9 mouse cellular contexts compared by ENCODE assay signal in genomic region chr17:48362966-48363365, GRCm38 (mm10). TPM values are rescaled to one million over a fixed set of nuclear protein-coding genes. Genes with fewer than 3 reads are reported as not detected.
DNase-seq lines count a peak whose midpoint lies in the region; ATAC-seq lines count a peak whose summit lies in the region.
"Had no signal": no experiment of that assay in that cellular context is flagged by ENCODE, and none has a peak within 500 bp of the region (broad histone marks: within the 10 kb centered on the region; RNA-seq: fewer than 3 reads in every experiment).

No protein-coding gene starts in this region.

- DNase-seq in kidney, adult 18-20 months, result peak; percentile 33
- DNase-seq in urinary bladder, postnatal 14 days (ENCODE audit: low spot score), result peak; percentile 34
- DNase-seq in urinary bladder, adult 18-20 months (ENCODE audit: low spot score in 2 of 2), result no peak
- no peak for DNase-seq in spleen, postnatal 10 days (ENCODE audit: low spot score in 2 of 2)
- no peak for DNase-seq in natural killer cell, adult 2 months (ENCODE audit: low spot score in 2 of 2)

- no peak overlapping the region for H3K27ac ChIP-seq in kidney, embryonic 16.5 days (ENCODE audit: low read length)
- peak overlapping the region; percentile 76 for H3K27ac ChIP-seq in heart, embryonic 16.5 days (ENCODE audit: low read length)
- no peak overlapping the region for H3K27ac ChIP-seq in intestine, embryonic 16.5 days (ENCODE audit: low read length)
- H3K27ac ChIP-seq: neural tube, embryonic 12.5 days had no signal

- ATAC-seq in kidney, embryonic 16.5 days (ENCODE audit: low FRiP score, low TSS enrichment), result no peak
- peak; percentile 58 for ATAC-seq in heart, embryonic 16.5 days (replicated peaks; ENCODE audit: extremely low read depth, insufficient read depth, low FRiP score)
- ATAC-seq in intestine, embryonic 16.5 days, result no peak

- H3K4me2 ChIP-seq in kidney, embryonic 16.5 days (replicated peaks; ENCODE audit: low read depth, low read length), result no peak overlapping the region
- peak overlapping the region; percentile 50; the same call in 1 of the 2 replicates for H3K4me2 ChIP-seq in heart, embryonic 16.5 days (ENCODE audit: low read depth, low read length)
- H3K4me2 ChIP-seq in intestine, embryonic 16.5 days (ENCODE audit: low read depth, low read length), result no peak overlapping the region
- H3K4me2 ChIP-seq: neural tube, embryonic 12.5 days had no signal

- WGBS in kidney, embryonic 16.5 days, result 79% methylated on average over 8 of the region's 8 CpGs
- 54% methylated on average over 8 of the region's 8 CpGs for WGBS in heart, embryonic 16.5 days
- WGBS in intestine, embryonic 16.5 days, result 77% methylated on average over 8 of the region's 8 CpGs

- no peak overlapping the region for H3K4me3 ChIP-seq in kidney, embryonic 16.5 days (ENCODE audit: low read length)
- no peak overlapping the region for H3K4me3 ChIP-seq in heart, embryonic 16.5 days (ENCODE audit: low read length)
- no peak overlapping the region for H3K4me3 ChIP-seq in intestine, embryonic 16.5 days (ENCODE audit: low read length)
- H3K4me3 ChIP-seq: neural tube, embryonic 12.5 days had no signal

- H3K27me3 ChIP-seq in kidney, embryonic 16.5 days (ENCODE audit: insufficient read depth, low read length), result no peaks in the 10 kb centered on the region
- no peaks in the 10 kb centered on the region for H3K27me3 ChIP-seq in heart, embryonic 16.5 days (ENCODE audit: control insufficient read depth, insufficient read depth, low read length)
- H3K27me3 ChIP-seq in intestine, embryonic 16.5 days (replicated peaks; ENCODE audit: control insufficient read depth, insufficient read depth, low read length), result no peaks in the 10 kb centered on the region
- H3K27me3 ChIP-seq: neural tube, embryonic 12.5 days had no signal

- H3K9ac ChIP-seq in kidney, embryonic 16.5 days (replicated peaks; ENCODE audit: low read length), result no peak overlapping the region
- no peak overlapping the region for H3K9ac ChIP-seq in heart, embryonic 16.5 days (ENCODE audit: low read length)
- H3K9ac ChIP-seq in intestine, embryonic 16.5 days (ENCODE audit: low read depth, low read length), result no peak overlapping the region
- H3K9ac ChIP-seq: neural tube, embryonic 12.5 days had no signal

- H3K36me3 ChIP-seq in kidney, embryonic 16.5 days (ENCODE audit: insufficient read depth, low read length), result no peaks in the 10 kb centered on the region
- no peaks in the 10 kb centered on the region for H3K36me3 ChIP-seq in heart, embryonic 16.5 days (ENCODE audit: control insufficient read depth, insufficient read depth)
- H3K36me3 ChIP-seq in intestine, embryonic 16.5 days (ENCODE audit: control insufficient read depth, insufficient read depth, low read length), result no peaks in the 10 kb centered on the region
- H3K36me3 ChIP-seq: neural tube, embryonic 12.5 days had no signal

- H3K9me3 ChIP-seq in kidney, embryonic 16.5 days (ENCODE audit: low read length), result no peaks in the 10 kb centered on the region
- no peaks in the 10 kb centered on the region for H3K9me3 ChIP-seq in heart, embryonic 16.5 days (replicated peaks; ENCODE audit: control insufficient read depth, low read length)
- no peaks in the 10 kb centered on the region for H3K9me3 ChIP-seq in intestine, embryonic 16.5 days (ENCODE audit: control insufficient read depth, low read length)
- H3K9me3 ChIP-seq: neural tube, embryonic 12.5 days had no signal

- H3K4me1 ChIP-seq in kidney, embryonic 16.5 days (ENCODE audit: insufficient read depth, low read length), result no peaks in the 10 kb centered on the region
- peaks cover 19% of the 10 kb centered on the region for H3K4me1 ChIP-seq in heart, embryonic 16.5 days (ENCODE audit: control insufficient read depth, insufficient read depth, low read length)
- no peaks in the 10 kb centered on the region for H3K4me1 ChIP-seq in intestine, embryonic 16.5 days (ENCODE audit: control insufficient read depth, insufficient read depth, low read length)
- H3K4me1 ChIP-seq: neural tube, embryonic 12.5 days had no signal

RNA-seq across cellular contexts. Expression of gene Treml1, which starts 3.2 kb away (rescaled TPM):
- polyA plus RNA-seq in kidney, embryonic 16.5 days (2015; fragmentation: Nextera tagmentation; extraction: Ambion mirVana), result 0.59 and 0.66 TPM in 2 replicates
- polyA plus RNA-seq in heart, embryonic 16.5 days (2015; fragmentation: Nextera tagmentation; extraction: Ambion mirVana), result 1.1 and 1.9 TPM in 2 replicates
- 0.44 and 0.98 TPM in 2 replicates for polyA plus RNA-seq in intestine, embryonic 16.5 days (2015; fragmentation: Nextera tagmentation; extraction: Ambion mirVana)

RNA-seq across cellular contexts. Expression of gene Trem2, which starts 16.8 kb away (rescaled TPM):
- 1.8 and 2.4 TPM in 2 replicates for polyA plus RNA-seq in kidney, embryonic 16.5 days (2015; fragmentation: Nextera tagmentation; extraction: Ambion mirVana)
- polyA plus RNA-seq in heart, embryonic 16.5 days (2015; fragmentation: Nextera tagmentation; extraction: Ambion mirVana), result 2.3 and 2.9 TPM in 2 replicates
- polyA plus RNA-seq in intestine, embryonic 16.5 days (2015; fragmentation: Nextera tagmentation; extraction: Ambion mirVana), result 4.4 and 5.1 TPM in 2 replicates

RNA-seq across cellular contexts. Expression of gene Nfya, which starts 46.7 kb away (rescaled TPM):
- polyA plus RNA-seq in kidney, embryonic 16.5 days (2015; fragmentation: Nextera tagmentation; extraction: Ambion mirVana), result 16.6 and 18.9 TPM in 2 replicates
- 9.0 and 10.2 TPM in 2 replicates for polyA plus RNA-seq in heart, embryonic 16.5 days (2015; fragmentation: Nextera tagmentation; extraction: Ambion mirVana)
- 9.3 and 10.8 TPM in 2 replicates for polyA plus RNA-seq in intestine, embryonic 16.5 days (2015; fragmentation: Nextera tagmentation; extraction: Ambion mirVana)

RNA-seq across cellular contexts. Expression of gene Oard1, which starts 46.8 kb away (rescaled TPM):
- 70.2 and 77.9 TPM in 2 replicates for polyA plus RNA-seq in kidney, embryonic 16.5 days (2015; fragmentation: Nextera tagmentation; extraction: Ambion mirVana)
- 40.9 and 44.4 TPM in 2 replicates for polyA plus RNA-seq in heart, embryonic 16.5 days (2015; fragmentation: Nextera tagmentation; extraction: Ambion mirVana)
- polyA plus RNA-seq in intestine, embryonic 16.5 days (2015; fragmentation: Nextera tagmentation; extraction: Ambion mirVana), result 62.7 and 70.6 TPM in 2 replicates

RNA-seq across cellular contexts. Expression of gene B430306N03Rik, which starts 47.0 kb away (rescaled TPM):
- 0.17 and 0.25 TPM in 2 replicates for polyA plus RNA-seq in kidney, embryonic 16.5 days (2015; fragmentation: Nextera tagmentation; extraction: Ambion mirVana)
- polyA plus RNA-seq in heart, embryonic 16.5 days (2015; fragmentation: Nextera tagmentation; extraction: Ambion mirVana), result 0.31 and 0.37 TPM in 2 replicates
- 0.44 and 0.59 TPM in 2 replicates for polyA plus RNA-seq in intestine, embryonic 16.5 days (2015; fragmentation: Nextera tagmentation; extraction: Ambion mirVana)
- polyA plus RNA-seq: neural tube, embryonic 12.5 days had no signal

Comparison
In these comparisons a context has a peak if more than half of its experiments do, and no peak if none do; other contexts are left out.
1. DNase-seq: peak in kidney, adult 18-20 months (single experiment) and urinary bladder, postnatal 14 days (single experiment); none in urinary bladder, adult 18-20 months (0 of 2), spleen, postnatal 10 days (0 of 2) and natural killer cell, adult 2 months (0 of 2).